Mouse (Mus musculus) ES-E14 (cell line): Measurements from ENCODE around the gene Gm572.

Experiments used
- HCFC1 ChIP-seq: IDR thresholded peaks from 2 replicates; pipeline ENCODE4 v1.6.1; 2012; ENCODE audit warnings: low read length, inconsistent platforms, borderline replicate concordance; ENCODE audit not compliant: insufficient read depth
- MAFK ChIP-seq: IDR thresholded peaks from 2 replicates; pipeline ENCODE4 v1.6.1; 2014; ENCODE audit warnings: mild to moderate bottlenecking, low read depth, low read length, inconsistent platforms; ENCODE audit not compliant: insufficient read depth

DNA sequence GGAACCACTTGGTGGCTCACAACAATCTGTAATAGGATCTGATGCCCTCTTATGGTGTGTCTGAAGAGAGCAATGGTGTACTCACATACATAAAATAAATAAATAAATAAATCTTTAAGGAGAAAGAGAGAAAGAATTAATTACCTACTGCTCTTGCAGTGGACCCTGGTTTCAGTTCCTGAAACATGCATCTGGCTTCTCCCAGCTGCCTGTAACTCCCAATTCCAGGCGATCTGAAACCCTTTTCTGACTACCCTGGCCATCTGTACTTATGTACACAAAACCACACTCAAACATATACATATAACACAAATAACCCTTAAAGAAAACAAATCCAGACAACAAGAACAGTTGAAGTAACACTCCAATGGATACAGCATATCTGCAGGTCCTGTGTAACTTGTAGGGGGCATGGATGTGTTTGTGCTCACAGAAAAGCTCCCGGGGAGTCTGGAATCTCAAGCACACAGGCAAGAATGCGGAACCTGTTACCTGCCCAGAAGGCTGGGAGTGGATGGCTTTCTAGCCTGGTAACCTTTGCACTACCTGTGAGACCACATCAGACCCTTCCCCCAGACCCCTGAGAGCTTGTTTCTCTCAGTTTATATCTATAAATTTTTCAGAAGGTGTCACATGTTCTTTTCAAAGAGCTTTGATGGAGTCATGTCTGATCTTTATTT, 11.0 kb upstream of the Gm572 start:
- TF ChIP-seq MAFK (no peak), HCFC1 (no peak)
